Mouse (Mus musculus) cortical plate, adult 2 months (tissue): Measurements from ENCODE around the gene Olfr1167. TPM values are rescaled to one million over a fixed set of nuclear protein-coding genes. Genes with fewer than 3 reads are reported as not detected.
"Not testable (repeated sequence)": the region's sequence is repeated elsewhere in the genome, so short reads cannot be mapped to it uniquely, and the experiment has no call there.

ENCODE experiments used
- H3K27ac ChIP-seq: fragments of 200-500 bp; 2 replicates; pipeline ENCODE4 v1.5.1; 2012; ENCODE audit warnings: low read length, control low read depth, inconsistent platforms; ENCODE audit not compliant: insufficient read depth
- H3K4me1 ChIP-seq: fragments of 200-500 bp; 2 replicates; pipeline ENCODE4 v1.6.1; 2011; ENCODE audit warnings: low read length; ENCODE audit not compliant: control insufficient read depth, insufficient read depth
- H3K4me3 ChIP-seq: fragments of 200-500 bp; 2 replicates; pipeline ENCODE4 v1.5.1; 2011; ENCODE audit warnings: mild to moderate bottlenecking, low read length, control low read depth; ENCODE audit not compliant: insufficient read depth
- CTCF ChIP-seq: fragments of 200-500 bp; IDR thresholded peaks from 2 replicates; pipeline ENCODE4 v1.5.1; 2011; ENCODE audit warnings: mild to moderate bottlenecking, control low read depth, low read length; ENCODE audit not compliant: insufficient read depth; ENCODE audit errors: extremely low read depth
- POLR2A ChIP-seq: fragments of 200-500 bp; IDR thresholded peaks from 2 replicates; pipeline ENCODE4 v1.6.1; 2011; ENCODE audit warnings: mild to moderate bottlenecking, low read length, control low read depth; ENCODE audit not compliant: insufficient read depth; ENCODE audit errors: extremely low read depth
- polyA plus RNA-seq: library from polyadenylated mRNA; depleted of rRNA; stranded (reverse); fragments of >200 nt; gene quantifications from 2 replicates; pipeline ENCODE4 v1.2.3, GENCODE M21; 2012; rRNA removed

The Olfr1167 gene
- polyA plus RNA-seq, result not detected in 2 replicates

DNA sequence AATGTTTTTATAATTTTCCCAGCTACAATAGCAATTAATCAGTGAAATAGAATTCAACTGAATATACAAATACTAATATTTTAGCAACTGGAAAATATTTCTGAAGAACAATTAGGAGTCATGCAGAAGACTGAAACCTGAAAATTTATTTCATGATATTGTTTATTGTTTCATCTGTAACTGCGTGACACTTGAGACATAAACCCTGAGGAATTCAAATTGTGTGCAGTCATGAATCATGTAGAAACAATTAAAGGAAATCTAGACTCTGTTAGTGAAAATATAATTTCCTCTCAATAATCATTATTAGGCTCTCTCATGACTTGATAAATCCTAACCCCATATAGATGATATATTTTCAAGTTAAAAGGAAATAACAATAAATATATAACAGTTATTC, at the start of gene Olfr1167:
Gene Olfr1167 (minus strand): TSS at position 101 of the 400 bp plus-strand sequence.
- H3K4me3 ChIP-seq, H3K4me1 ChIP-seq, H3K27ac ChIP-seq: not testable (repeated sequence)

GRCm38 (mm10) chr2:88181580-88181979, 26.6 kb upstream of the Olfr1167 start, which contains the start of gene Olfr1168:
TSS of gene Olfr1168 (plus strand) at chr2:88181880.
- no peak for TF ChIP-seq POLR2A
- TF ChIP-seq CTCF, result no peak
- H3K4me1 ChIP-seq, result no peaks in the 10 kb centered on the region
- H3K4me3 ChIP-seq, result no peak within 1 kb of the TSS
- H3K27ac ChIP-seq, result no peak within 1 kb of the TSS

DNA sequence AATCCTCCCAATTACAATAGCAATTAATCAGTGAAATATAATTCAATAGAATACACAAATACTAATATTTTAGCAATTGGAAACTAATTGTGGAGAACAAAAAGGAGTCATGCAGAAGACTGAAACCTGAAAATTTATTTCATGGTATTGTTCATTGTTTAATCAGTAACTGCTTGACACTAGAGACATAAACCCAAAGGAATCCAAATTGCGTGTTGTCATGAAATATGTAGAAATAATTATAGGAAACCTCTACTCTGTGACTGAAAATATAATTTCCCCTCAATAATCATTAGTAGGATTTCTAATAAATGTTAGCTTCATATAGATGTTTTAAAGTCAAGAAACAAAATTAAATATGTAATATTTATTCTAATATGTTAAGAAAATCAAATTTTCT, 26.8 kb downstream of the Olfr1167 start, which contains the start of gene Olfr1166:
Gene Olfr1166 (minus strand): TSS at position 101 of the 400 bp plus-strand sequence.
- TF ChIP-seq POLR2A, result no peak
- no peak for TF ChIP-seq CTCF
- Histone ChIP-seq H3K27ac (no peak within 1 kb of the TSS), H3K4me3 (no peak within 1 kb of the TSS), H3K4me1 (no peaks in the 10 kb centered on the region)

Other genes with a start within 250 kb of the Olfr1167 start
- not detected in 2 replicates for gene Olfr1155, start 210.1 kb downstream of the Olfr1167 start, polyA plus RNA-seq
- not detected in 2 replicates for gene Olfr1156, start 202.1 kb downstream of the Olfr1167 start, polyA plus RNA-seq
- not detected in 2 replicates for gene Olfr1157, start 186.9 kb downstream of the Olfr1167 start, polyA plus RNA-seq
- not detected in 2 replicates for gene Olfr74, start 180.5 kb downstream of the Olfr1167 start, polyA plus RNA-seq
- gene Olfr1158, start 165.1 kb downstream of the Olfr1167 start, polyA plus RNA-seq, result not detected in 2 replicates
- not detected in 2 replicates for gene Olfr1160, start 146.9 kb downstream of the Olfr1167 start, polyA plus RNA-seq
- not detected in 2 replicates for gene Olfr1161, start 132.4 kb downstream of the Olfr1167 start, polyA plus RNA-seq
- gene Olfr73, start 117.5 kb downstream of the Olfr1167 start, polyA plus RNA-seq, result not detected in 2 replicates
- gene Olfr1162, start 104.1 kb downstream of the Olfr1167 start, polyA plus RNA-seq, result not detected in 2 replicates
- gene Olfr1163, start 83.4 kb downstream of the Olfr1167 start, polyA plus RNA-seq, result not detected in 2 replicates
- not detected in 2 replicates for gene Olfr1164, start 61.2 kb downstream of the Olfr1167 start, polyA plus RNA-seq
- not detected in 2 replicates for gene Olfr1166, start 26.9 kb downstream of the Olfr1167 start, polyA plus RNA-seq
- not detected in 2 replicates for gene Olfr1168, start 26.7 kb upstream of the Olfr1167 start, polyA plus RNA-seq
- gene Olfr1170, start 73.1 kb upstream of the Olfr1167 start, polyA plus RNA-seq, result not detected in 2 replicates
- gene Olfr1173, start 124.7 kb upstream of the Olfr1167 start, polyA plus RNA-seq, result not detected in 2 replicates
- not detected in 2 replicates for gene Olfr1174-ps, start 159.9 kb upstream of the Olfr1167 start, polyA plus RNA-seq
- gene Olfr1175-ps, start 172.0 kb upstream of the Olfr1167 start, polyA plus RNA-seq, result not detected in 2 replicates
- gene Olfr1176, start 181.5 kb upstream of the Olfr1167 start, polyA plus RNA-seq, result not detected in 2 replicates
- gene Olfr1177-ps, start 191.3 kb upstream of the Olfr1167 start, polyA plus RNA-seq, result not detected in 2 replicates
- not detected in 2 replicates for gene Olfr1178, start 231.9 kb upstream of the Olfr1167 start, polyA plus RNA-seq